Mouse (Mus musculus) liver, adult 2 months (tissue): ENCODE results near the gene Plxnd1. TPM values are rescaled to one million over a fixed set of nuclear protein-coding genes. Genes with fewer than 3 reads are reported as not detected.

Source experiments
- DNase-seq: peaks from one replicate; pipeline ENCODE4 v3.0.0-alpha.2; 2011; ENCODE audit warnings: low read depth, low spot score; ENCODE audit errors: extremely low read depth
- H3K27ac ChIP-seq: fragments of 200-500 bp; replicated peaks from 2 replicates; pipeline ENCODE4 v1.5.1; 2012; ENCODE audit warnings: low read depth, mild to moderate bottlenecking, control low read depth, inconsistent platforms, low read length; ENCODE audit not compliant: insufficient read depth
- H3K27me3 ChIP-seq: fragments of 200-500 bp; 2 replicates; pipeline ENCODE4 v1.6.1; 2012; ENCODE audit warnings: mild to moderate bottlenecking, moderate library complexity, low read length, inconsistent platforms; ENCODE audit not compliant: control insufficient read depth, insufficient read depth
- H3K36me3 ChIP-seq: fragments of 200-500 bp; 2 replicates; pipeline ENCODE4 v1.6.1; 2012; ENCODE audit warnings: low read length, inconsistent platforms; ENCODE audit not compliant: control insufficient read depth, insufficient read depth
- H3K4me1 ChIP-seq: fragments of 200-500 bp; 2 replicates; pipeline ENCODE4 v1.6.1; 2011; ENCODE audit warnings: low read length; ENCODE audit not compliant: control insufficient read depth, insufficient read depth
- H3K4me3 ChIP-seq: fragments of 200-500 bp; 2 replicates; pipeline ENCODE4 v1.5.1; 2011; ENCODE audit warnings: low read depth, mild to moderate bottlenecking, control low read depth, low read length, moderate library complexity; ENCODE audit not compliant: insufficient read depth
- H3K79me2 ChIP-seq: fragments of 200-500 bp; 2 replicates; pipeline ENCODE4 v1.6.1; 2012; ENCODE audit warnings: inconsistent platforms, mild to moderate bottlenecking, low read length, moderate library complexity; ENCODE audit not compliant: control insufficient read depth, insufficient read depth
- H3K9ac ChIP-seq: fragments of 200-500 bp; 2 replicates; pipeline ENCODE4 v1.6.1; 2012; ENCODE audit warnings: low read depth, mild to moderate bottlenecking, control low read depth, inconsistent platforms, low read length
- CTCF ChIP-seq: fragments of 200-500 bp; IDR thresholded peaks from 2 replicates; pipeline ENCODE4 v1.5.1; 2011; ENCODE audit warnings: low read depth, low read length, control low read depth
- POLR2A ChIP-seq: fragments of 200-500 bp; IDR thresholded peaks from 2 replicates; pipeline ENCODE4 v1.6.1; 2011; ENCODE audit warnings: low read length, control low read depth; ENCODE audit not compliant: insufficient read depth; ENCODE audit errors: extremely low read depth
- WGBS: fragments of 180-500 bp; shearing (Covaris S2); methylation state at CpG from one replicate; pipeline ENCODE4 v1.1.7; 2018; 5-methylcytosine and 5-hydroxymethylcytosine counted together
- polyA plus RNA-seq: library from polyadenylated mRNA; depleted of rRNA; stranded (reverse); fragments of >200 nt; gene quantifications from 2 replicates; pipeline ENCODE4 v1.2.3, GENCODE M21; 2012
- total RNA-seq: library from RNA; depleted of rRNA; stranded (reverse); fragments of >200 nt; gene quantifications from 2 replicates; pipeline ENCODE4 v1.2.3, GENCODE M21; 2014

The Plxnd1 gene
- total and polyA plus RNA-seq, 2 experiments = 12.4 to 18.4 TPM

DNA sequence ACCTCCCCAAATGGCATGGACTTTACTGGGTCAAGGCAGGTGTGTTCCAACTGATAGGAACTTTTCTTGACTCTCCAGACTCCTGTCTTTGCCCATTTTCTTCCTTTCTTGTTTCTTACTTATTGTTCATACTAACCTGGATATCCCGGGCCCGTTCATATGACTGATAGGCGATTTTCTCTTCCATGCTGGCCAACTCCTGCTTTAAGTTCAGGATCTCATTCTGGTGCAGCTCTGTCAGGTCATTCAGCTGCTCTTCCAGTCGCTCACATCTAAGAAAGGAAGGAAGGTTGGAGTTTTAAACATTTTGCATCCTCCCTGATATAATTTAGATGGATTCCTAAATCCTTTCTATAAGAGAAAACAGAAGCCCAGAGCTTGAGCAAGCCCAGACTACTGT is 29.9 kb upstream of the Plxnd1 start:
- no peak overlapping the region for H3K4me3 ChIP-seq
- H3K4me1 ChIP-seq = peaks cover 7% of the 10 kb centered on the region; the same call in 1 of the 2 replicates
- H3K36me3 ChIP-seq = peaks cover 43% of the 10 kb centered on the region
- H3K79me2 ChIP-seq = no peaks in the 10 kb centered on the region
- H3K27ac ChIP-seq = no peak overlapping the region
- H3K27me3 ChIP-seq = no peaks in the 10 kb centered on the region
- DNase-seq = no peak
- no peak overlapping the region for H3K9ac ChIP-seq
- WGBS = 91% methylated on average over 4 of the region's 4 CpGs
- TF ChIP-seq CTCF (no peak), POLR2A (no peak)

DNA sequence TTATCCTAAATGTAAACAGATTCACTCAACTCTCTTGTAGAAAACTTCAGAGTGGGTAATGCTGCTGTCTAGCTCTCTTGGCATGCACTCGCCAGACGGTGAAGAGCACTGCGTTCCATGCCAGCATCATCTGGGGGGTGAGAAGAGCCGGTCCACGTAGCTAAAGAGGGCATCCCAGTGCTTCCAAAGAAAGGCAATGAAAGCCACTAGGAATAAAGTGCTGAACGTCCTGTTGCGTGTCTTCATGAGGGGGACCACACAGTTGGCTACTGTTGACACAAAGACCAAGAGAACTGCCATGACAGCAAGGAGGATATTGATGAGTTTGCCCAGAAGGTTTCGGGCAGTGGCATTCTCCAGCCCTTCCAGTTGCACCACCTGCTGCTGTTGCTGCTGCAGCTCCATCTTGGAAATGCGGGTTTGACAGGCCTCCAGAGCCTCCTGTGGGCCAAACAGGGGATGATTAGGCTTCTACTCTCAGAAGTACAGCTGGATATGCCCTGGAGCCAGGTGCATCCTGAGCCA is 27.2 kb upstream of the Plxnd1 start:
- Histone ChIP-seq H3K9ac (no peak overlapping the region), H3K79me2 (no peaks in the 10 kb centered on the region), H3K4me3 (no peak overlapping the region), H3K27me3 (no peaks in the 10 kb centered on the region), H3K4me1 (no peaks in the 10 kb centered on the region), H3K27ac (no peak overlapping the region), H3K36me3 (peaks cover 40% of the 10 kb centered on the region)
- WGBS = 85% methylated on average over 9 of the region's 9 CpGs
- TF ChIP-seq POLR2A (no peak), CTCF (no peak)
- no peak for DNase-seq

DNA sequence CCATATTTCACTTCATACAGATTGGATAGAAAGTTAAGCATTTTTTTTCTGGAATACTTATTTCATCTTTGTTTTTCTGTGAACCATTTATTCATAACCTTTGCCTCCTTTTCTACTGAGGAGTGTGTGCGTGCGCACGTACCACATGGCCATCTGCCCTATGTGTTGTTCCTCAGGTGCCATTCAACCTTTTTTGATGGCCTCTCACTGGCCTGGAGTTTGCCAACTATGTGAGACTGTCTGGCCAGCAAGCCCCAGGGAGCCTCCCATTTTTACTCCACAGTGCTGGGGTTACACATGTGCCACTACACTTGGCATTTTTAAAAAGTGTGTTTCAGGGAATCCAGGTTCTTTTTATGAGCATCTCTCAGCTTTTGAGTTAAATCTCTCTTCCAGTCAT is 21.1 kb upstream of the Plxnd1 start:
- Histone ChIP-seq H3K9ac (no peak overlapping the region), H3K27me3 (no peaks in the 10 kb centered on the region), H3K36me3 (peaks cover 9% of the 10 kb centered on the region), H3K27ac (no peak overlapping the region), H3K79me2 (no peaks in the 10 kb centered on the region), H3K4me1 (no peaks in the 10 kb centered on the region), H3K4me3 (no peak overlapping the region)
- TF ChIP-seq CTCF = no peak
- no peak for TF ChIP-seq POLR2A
- DNase-seq = peak; percentile 77
- 32% methylated on average over 3 of the region's 3 CpGs for WGBS

DNA sequence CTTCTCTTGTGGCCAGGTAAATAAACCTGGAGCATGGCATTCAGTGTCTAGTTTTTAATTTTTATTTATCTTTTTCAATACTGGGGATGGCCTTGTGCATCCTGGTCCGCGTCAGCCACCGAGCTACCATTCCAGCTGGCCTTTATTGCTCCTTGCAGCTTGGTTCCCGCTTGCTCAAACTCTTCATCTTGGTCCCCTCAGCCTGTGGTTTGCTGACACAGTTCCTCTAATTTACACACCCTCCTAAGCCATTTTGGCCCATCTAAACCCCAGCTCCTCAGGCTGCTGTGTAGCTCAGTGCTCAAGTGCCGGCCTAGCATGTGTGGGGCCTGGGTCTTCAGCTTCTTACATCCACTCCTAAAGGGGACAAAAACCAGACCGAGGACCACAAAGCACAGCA is 19.3 kb upstream of the Plxnd1 start:
- no peak for DNase-seq
- Histone ChIP-seq H3K9ac (no peak overlapping the region), H3K36me3 (no peaks in the 10 kb centered on the region), H3K27ac (no peak overlapping the region), H3K27me3 (no peaks in the 10 kb centered on the region), H3K79me2 (no peaks in the 10 kb centered on the region), H3K4me1 (peaks cover 2% of the 10 kb centered on the region; the same call in 1 of the 2 replicates), H3K4me3 (no peak overlapping the region)
- WGBS = 75% methylated on average over 6 of the region's 6 CpGs
- TF ChIP-seq POLR2A (no peak), CTCF (no peak)

DNA sequence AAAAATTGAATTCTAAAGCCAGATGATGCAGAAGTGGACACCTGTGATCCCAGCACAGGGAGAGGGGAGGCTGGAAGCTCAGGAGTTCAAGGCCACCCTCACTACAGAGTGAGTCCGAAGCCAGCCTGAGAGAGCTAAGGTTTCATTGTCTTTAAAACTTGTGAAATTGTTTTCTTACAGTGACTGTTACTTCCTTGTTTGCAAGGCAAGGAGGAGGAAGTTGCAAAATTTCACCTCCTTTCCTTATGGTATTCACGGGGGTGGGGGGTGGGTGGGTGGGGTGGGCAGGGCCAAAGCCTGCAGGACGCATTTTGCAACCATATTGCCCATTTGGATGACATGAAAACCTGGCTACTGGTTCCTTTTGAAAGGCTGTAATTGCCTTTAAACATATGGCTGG is 18.9 kb upstream of the Plxnd1 start:
- Histone ChIP-seq H3K9ac (no peak overlapping the region), H3K36me3 (no peaks in the 10 kb centered on the region), H3K27me3 (no peaks in the 10 kb centered on the region), H3K4me3 (no peak overlapping the region), H3K27ac (no peak overlapping the region), H3K4me1 (peaks cover 2% of the 10 kb centered on the region; the same call in 1 of the 2 replicates), H3K79me2 (no peaks in the 10 kb centered on the region)
- WGBS = 58% methylated on average over 3 of the region's 3 CpGs
- no peak for TF ChIP-seq POLR2A
- no peak for TF ChIP-seq CTCF
- no peak for DNase-seq

DNA sequence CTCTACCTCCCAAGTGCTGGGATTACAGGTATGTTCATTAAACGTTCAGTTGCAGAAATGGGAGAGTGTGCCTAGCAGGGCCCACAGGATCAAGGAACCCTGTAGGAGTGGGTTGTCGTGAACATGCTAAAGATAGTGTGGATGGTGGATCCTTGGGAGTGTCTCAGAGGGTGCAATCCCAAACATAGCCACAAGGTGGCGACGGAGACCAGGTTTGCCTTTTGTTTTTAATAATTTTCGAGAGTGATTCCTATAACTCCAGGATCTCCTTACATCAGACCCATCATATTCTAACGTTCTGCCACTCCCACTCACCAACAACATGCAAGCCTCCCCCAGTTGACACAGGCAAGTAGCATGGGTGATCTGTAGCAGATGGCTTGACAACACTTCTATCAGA is 15.7 kb upstream of the Plxnd1 start:
- Histone ChIP-seq H3K9ac (no peak overlapping the region), H3K4me1 (peaks cover 6% of the 10 kb centered on the region; the same call in 1 of the 2 replicates), H3K27ac (no peak overlapping the region), H3K36me3 (no peaks in the 10 kb centered on the region), H3K27me3 (no peaks in the 10 kb centered on the region), H3K4me3 (no peak overlapping the region), H3K79me2 (no peaks in the 10 kb centered on the region)
- no peak for TF ChIP-seq POLR2A
- peak; percentile 75 for TF ChIP-seq CTCF
- WGBS = under 1% methylated on average over 6 of the region's 6 CpGs
- DNase-seq = peak; percentile 42
